Mouse (Mus musculus) bone marrow, adult 2 months (tissue): ENCODE data around the gene Tmem9.

Experiments used
- CTCF ChIP-seq: fragments of 200-500 bp; IDR thresholded peaks from 2 replicates; pipeline ENCODE4 v1.5.1; 2011; ENCODE audit warnings: low read length, control low read depth; ENCODE audit not compliant: control insufficient read depth, insufficient read depth
- POLR2A ChIP-seq: fragments of 200-500 bp; IDR thresholded peaks from 2 replicates; pipeline ENCODE4 v1.6.1; 2011; ENCODE audit warnings: low read depth, mild to moderate bottlenecking, control low read depth, low read length, borderline replicate concordance; ENCODE audit not compliant: control insufficient read depth

DNA sequence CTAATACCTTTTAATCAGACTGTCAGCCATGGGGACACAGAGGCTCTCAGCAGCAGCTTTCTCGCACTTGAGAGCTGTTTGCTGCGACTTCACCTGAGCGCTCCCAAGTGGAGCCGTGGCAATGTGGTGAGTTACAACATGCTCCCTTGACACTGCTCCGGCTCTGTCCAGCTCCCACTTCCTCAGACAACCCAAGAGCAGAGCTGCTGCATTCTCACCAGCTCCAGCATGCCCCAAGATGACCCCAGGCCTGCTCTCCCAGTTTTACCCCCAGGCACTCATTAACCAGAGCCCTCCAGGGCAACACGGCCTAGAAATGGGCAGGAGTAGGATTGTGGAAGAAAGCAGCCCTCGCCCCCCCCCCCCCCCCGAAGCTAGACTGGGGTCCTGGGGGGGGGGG is 23.7 kb downstream of the Tmem9 start:
- TF ChIP-seq POLR2A (no peak), CTCF (no peak)
